Mouse (Mus musculus): ENCODE measurements around the gene Mindy1.

Mindy1 gene

GRCm38 (mm10) chr3:95281216-95282126 is at the start of gene Mindy1, which contains the start of gene Prune1:
Gene Mindy1 (plus strand): TSS chr3:95281345.
Gene Prune1 (minus strand): TSS chr3:95282076.
- DNase-seq (ENCODE audit: low spot score in 2 of 2), result peak; percentile 97 to 98

DNA sequence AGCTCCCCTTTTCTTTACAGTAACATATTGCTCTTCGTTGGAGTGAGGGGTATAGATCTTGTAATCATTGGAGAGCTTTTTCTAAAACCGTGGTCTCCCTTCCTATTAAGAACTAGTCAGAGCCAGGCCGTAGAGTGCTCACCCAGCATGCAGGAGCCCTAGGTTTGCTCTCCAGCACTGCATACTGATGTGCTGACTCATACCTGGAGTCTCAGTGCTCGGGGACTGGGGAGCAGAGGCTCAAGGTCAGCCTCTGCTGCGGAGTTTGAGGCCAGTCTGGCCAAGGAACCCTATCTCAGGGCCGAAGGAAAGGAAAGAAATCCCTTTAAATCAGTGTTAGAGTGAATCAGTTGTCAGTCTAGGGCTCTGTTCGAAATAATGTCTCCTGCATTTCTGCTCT is 48.4 kb upstream of the Mindy1 start:
- no peak for DNase-seq (ENCODE audit: low spot score in 2 of 2)

DNA sequence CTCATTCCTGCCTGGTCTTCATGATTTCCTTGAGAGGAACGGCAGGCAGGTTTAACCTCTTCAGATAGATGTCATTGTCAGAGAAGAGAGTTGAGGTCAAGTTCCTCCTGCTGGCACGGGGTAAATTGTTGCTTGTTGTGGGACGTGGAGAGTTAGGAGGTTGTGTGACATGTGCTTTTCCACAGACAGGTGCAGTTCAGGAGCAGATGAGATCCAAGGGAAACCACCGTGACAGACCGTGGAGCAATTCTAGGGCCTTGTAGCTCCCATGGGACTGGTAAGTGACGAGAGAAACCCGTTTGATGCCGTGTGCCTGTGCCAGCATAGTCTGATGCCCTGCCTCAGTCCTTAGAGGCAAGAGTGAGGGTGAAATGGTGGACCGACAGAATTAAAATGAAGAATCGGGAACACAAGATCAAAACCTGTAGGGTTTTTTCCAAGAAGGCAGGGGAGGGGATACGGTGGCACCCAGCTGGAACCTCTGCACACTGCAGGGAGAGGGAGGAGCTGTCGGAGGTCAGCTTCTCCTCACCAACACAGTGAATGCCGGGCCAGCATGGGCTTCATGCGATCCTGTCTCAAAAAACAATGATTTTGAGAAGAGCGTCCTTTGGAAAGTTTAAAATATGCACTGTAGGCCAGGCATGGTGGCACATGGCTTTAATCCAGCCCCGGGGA is 47.7 kb upstream of the Mindy1 start:
- no peak for DNase-seq (ENCODE audit: low spot score in 2 of 2)

GRCm38 (mm10) chr3:95235386-95236301 is 45.5 kb upstream of the Mindy1 start:
- DNase-seq (ENCODE audit: low spot score in 2 of 2), result no peak

GRCm38 (mm10) chr3:95237541-95238099 is 43.5 kb upstream of the Mindy1 start:
- DNase-seq (ENCODE audit: low spot score in 2 of 2), result no peak

DNA sequence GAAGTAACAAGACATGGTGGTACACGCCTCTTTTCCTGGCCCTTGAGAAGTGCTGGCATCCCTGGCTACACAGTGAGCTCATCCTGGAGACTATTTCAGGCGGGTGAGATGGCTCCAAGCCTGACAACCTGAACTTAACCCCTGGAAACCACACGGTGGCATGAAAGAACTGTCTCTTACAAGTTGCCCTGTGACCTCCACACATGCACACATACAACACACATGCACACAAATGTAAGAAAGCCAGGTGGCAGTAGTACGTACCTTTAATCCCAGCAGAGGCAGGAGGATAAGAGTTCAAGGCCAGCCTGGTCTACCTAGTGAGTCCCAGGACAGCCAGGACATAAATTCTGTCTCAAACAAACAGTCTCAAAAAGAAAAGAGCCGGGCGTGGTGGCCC is 42.1 kb upstream of the Mindy1 start:
- no peak for DNase-seq (ENCODE audit: low spot score in 2 of 2)

- no peak for DNase-seq (ENCODE audit: low spot score in 2 of 2)
These were observed 41.2 kb upstream of the Mindy1 start for GRCm38 (mm10) chr3:95239971-95240370.

DNA sequence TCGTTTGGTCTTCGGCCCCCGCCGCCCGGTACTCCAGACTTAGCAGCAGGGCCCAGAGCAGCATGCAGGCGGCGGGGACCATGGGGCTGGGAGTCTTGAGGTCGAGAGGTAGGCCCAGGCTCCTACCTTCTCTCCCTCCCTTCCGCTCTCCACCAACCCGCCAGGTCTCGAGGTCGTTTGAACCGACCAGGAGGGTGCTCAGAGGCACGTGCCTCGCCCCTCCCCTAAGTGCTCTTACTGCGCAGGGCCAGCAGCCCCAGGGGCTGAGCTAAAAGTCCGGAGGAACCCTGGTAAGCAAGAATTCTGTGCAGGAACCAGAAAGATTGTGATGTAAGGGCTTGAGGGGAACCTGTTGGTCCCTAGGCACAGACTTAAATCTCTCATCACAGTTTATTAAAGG is 40.2 kb upstream of the Mindy1 start:
- DNase-seq (ENCODE audit: low spot score in 2 of 2), result no peak

DNA sequence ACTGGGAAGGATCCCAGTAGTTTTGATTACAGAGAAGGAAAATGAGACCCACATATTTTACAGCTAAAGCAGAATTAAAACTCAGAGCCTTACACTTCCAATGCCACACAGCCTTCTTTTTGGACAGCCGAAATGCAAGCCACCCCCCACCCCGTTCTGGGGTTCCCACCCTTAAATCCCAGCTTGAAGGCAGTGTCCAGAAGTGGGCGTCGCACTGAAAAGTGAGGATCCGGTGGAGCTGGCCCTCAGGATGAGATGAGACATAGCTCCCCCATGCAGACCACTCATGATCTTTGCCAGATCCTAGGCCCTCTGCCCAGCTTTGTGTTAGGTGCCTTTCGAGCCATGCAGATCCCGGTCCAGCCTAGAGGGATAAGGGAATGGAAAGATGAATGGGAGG is 39.6 kb upstream of the Mindy1 start, which contains the start of gene Gm128:
Gene Gm128, minus strand, starts transcription at position 101 of the 400 bp plus-strand sequence.
- no peak for DNase-seq (ENCODE audit: low spot score in 2 of 2)

DNA sequence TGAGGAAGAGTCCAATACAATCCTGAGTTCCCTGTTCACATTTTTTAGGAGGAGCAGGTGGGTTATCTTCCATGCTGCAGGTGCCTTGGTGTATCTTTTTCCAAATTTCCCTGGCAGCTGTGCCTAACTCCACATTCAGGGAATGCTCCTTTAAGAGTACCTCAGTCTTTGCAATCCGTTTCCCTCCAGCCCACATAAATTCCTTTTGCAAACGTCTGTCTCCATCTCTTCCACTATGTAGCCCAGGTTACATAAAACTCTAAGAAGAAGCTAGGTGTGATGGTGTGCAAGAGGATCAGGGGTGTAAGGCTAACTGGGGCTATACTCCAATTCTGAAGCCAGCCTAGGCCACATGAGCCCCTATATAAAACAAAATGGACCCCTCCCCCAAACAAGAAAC is 38.1 kb upstream of the Mindy1 start:
- DNase-seq (ENCODE audit: low spot score in 2 of 2), result no peak

- DNase-seq (ENCODE audit: low spot score in 2 of 2), result no peak
These were observed 34.5 kb upstream of the Mindy1 start for GRCm38 (mm10) chr3:95246465-95247231.

DNA sequence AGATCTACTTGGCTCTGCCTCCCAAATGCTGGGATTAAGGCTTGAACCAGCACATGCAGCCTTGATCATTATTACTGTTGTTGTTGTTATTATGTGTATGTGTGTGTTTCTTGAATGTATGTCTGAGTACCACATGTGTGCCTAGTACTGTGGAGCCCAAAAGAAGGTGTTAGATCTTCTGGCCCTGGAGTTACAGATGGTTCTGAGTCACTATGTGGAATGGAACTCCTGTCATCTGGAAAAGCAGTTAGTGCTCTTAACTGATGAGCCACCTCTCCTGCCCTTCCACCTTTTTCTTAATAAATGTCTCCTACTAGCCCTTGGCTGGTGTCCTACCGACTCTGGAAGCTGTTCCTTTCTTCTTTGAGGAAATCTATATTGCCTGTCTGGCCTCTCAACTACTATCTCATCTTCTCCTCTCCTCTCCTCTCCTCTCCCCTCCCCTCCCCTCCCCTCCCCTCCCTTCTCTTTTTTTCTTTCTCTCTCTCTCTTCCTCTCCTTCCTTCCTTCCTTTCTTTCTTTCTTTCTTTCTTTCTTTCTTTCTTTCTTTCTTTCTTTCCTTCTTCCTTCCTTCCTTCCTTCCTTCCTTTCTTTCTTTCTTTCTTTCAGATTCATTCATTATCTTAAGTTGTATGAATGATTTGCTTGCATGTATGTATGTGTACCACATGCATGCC is 33.3 kb upstream of the Mindy1 start:
- no peak for DNase-seq (ENCODE audit: low spot score in 2 of 2)

GRCm38 (mm10) chr3:95250361-95250760 is 30.8 kb upstream of the Mindy1 start:
- DNase-seq (ENCODE audit: low spot score in 2 of 2), result no peak

GRCm38 (mm10) chr3:95250783-95251424 is 30.2 kb upstream of the Mindy1 start, which contains the start of gene Bnipl:
Gene Bnipl (minus strand): TSS chr3:95251193.
- DNase-seq (ENCODE audit: low spot score in 2 of 2), result no peak

DNA sequence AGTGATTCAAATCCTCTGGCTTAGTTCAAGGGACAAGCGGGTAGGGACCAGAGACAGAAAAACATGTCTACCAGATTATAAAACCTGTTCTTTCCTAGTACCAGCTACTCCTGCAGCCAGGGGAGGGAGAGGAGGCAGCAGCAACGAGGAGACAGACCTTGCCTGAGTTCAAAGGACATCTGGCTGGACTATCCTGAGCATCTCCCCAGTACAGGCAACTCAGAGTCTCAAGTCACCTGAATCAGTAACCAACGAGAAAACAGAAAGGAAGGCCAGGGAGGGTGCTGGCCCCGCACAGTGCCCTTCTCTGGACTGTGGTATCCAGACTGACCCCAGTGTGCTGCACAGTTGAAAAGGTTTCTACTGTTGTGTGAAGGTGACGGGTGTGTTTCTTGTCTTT is 24.2 kb upstream of the Mindy1 start:
- DNase-seq (ENCODE audit: low spot score in 2 of 2), result no peak

- no peak for DNase-seq (ENCODE audit: low spot score in 2 of 2)
These were observed 19.2 kb upstream of the Mindy1 start for GRCm38 (mm10) chr3:95261975-95262374.

- DNase-seq (ENCODE audit: low spot score in 2 of 2), result peak; percentile 53 to 74
These were observed 17.9 kb upstream of the Mindy1 start for GRCm38 (mm10) chr3:95263089-95263739.

- DNase-seq (ENCODE audit: low spot score in 2 of 2), result no peak
These were observed 16.4 kb upstream of the Mindy1 start for GRCm38 (mm10) chr3:95264724-95265123.

- no peak for DNase-seq (ENCODE audit: low spot score in 2 of 2)
These were observed 15.1 kb upstream of the Mindy1 start for GRCm38 (mm10) chr3:95266052-95266451.
